Mouse (Mus musculus): ENCODE results near the gene Trim46.
"Not testable (repeated sequence)": the region's sequence is repeated elsewhere in the genome, so short reads cannot be mapped to it uniquely, and the experiment has no call there.

Trim46 gene

GRCm38 (mm10) chr3:89236516-89236915, 9.6 kb downstream of the Trim46 start:
- in situ Hi-C loops (cut with MboI, MseI): no loop called here

GRCm38 (mm10) chr3:89233562-89234110, 12.5 kb downstream of the Trim46 start:
- in situ Hi-C loops (cut with MboI, MseI): no loop called here

GRCm38 (mm10) chr3:89232614-89233013, 13.5 kb downstream of the Trim46 start:
- in situ Hi-C loops (cut with MboI, MseI): no loop called here

GRCm38 (mm10) chr3:89231772-89232275, 14.3 kb downstream of the Trim46 start:
- in situ Hi-C loops (cut with MboI, MseI): no loop called here

GRCm38 (mm10) chr3:89231345-89231744, 14.8 kb downstream of the Trim46 start:
- in situ Hi-C loops (cut with MboI, MseI): no loop called here

- in situ Hi-C loops (cut with MboI, MseI): no loop called here
Observed at GRCm38 (mm10) chr3:89230561-89230960, 15.5 kb downstream of the Trim46 start.

- in situ Hi-C loops (cut with MboI, MseI): no loop called here
Observed at GRCm38 (mm10) chr3:89229276-89229675, 16.8 kb downstream of the Trim46 start.

- in situ Hi-C loops (cut with MboI, MseI): no loop called here
Observed at GRCm38 (mm10) chr3:89228836-89229235, 17.3 kb downstream of the Trim46 start, which contains the start of gene Muc1. Muc1 (plus strand) TSS chr3:89229057.

- in situ Hi-C loops (cut with MboI, MseI): no loop called here
Observed at GRCm38 (mm10) chr3:89228180-89228549, 17.9 kb downstream of the Trim46 start.

- in situ Hi-C loops (cut with MboI, MseI): no loop called here
Observed at GRCm38 (mm10) chr3:89227307-89228179, 18.6 kb downstream of the Trim46 start.

- in situ Hi-C loops (cut with MboI, MseI): no loop called here
Observed at GRCm38 (mm10) chr3:89226900-89227299, 19.2 kb downstream of the Trim46 start, which contains the start of gene Mtx1. Mtx1 (minus strand) TSS chr3:89227088.

- in situ Hi-C loops (cut with MboI, MseI): no loop called here
Observed at GRCm38 (mm10) chr3:89226361-89226760, 19.7 kb downstream of the Trim46 start.

- in situ Hi-C loops (cut with MboI, MseI): no loop called here
Observed at GRCm38 (mm10) chr3:89225918-89226317, 20.2 kb downstream of the Trim46 start.

- in situ Hi-C loops (cut with MboI, MseI): no loop called here
Observed at GRCm38 (mm10) chr3:89225321-89225815, 20.7 kb downstream of the Trim46 start.

- in situ Hi-C loops (cut with MboI, MseI): no loop called here
Observed at GRCm38 (mm10) chr3:89224796-89225195, 21.3 kb downstream of the Trim46 start.

GRCm38 (mm10) chr3:89221167-89221566, 24.9 kb downstream of the Trim46 start:
- in situ Hi-C loops (cut with MboI, MseI): no loop called here

GRCm38 (mm10) chr3:89219546-89219945, 26.6 kb downstream of the Trim46 start:
- in situ Hi-C loops (cut with MboI, MseI): no loop called here

GRCm38 (mm10) chr3:89218271-89218670, 27.8 kb downstream of the Trim46 start:
- in situ Hi-C loops (cut with MboI, MseI): no loop called here

- in situ Hi-C loops (cut with MboI, MseI): not testable (repeated sequence)
Observed at GRCm38 (mm10) chr3:89216407-89216806, 29.7 kb downstream of the Trim46 start.

GRCm38 (mm10) chr3:89215853-89216252, 30.3 kb downstream of the Trim46 start:
- in situ Hi-C loops (cut with MboI, MseI): no loop called here

- in situ Hi-C loops (cut with MboI, MseI): no loop called here
Observed at GRCm38 (mm10) chr3:89214681-89215411, 31.3 kb downstream of the Trim46 start, which contains the start of gene Thbs3. Thbs3 (plus strand) TSS chr3:89215180.

Measured in T-helper 2 cell (primary cell).